Mouse (Mus musculus): Measurements from ENCODE around the gene Eogt. TPM values are rescaled to one million over a fixed set of nuclear protein-coding genes. Genes with fewer than 3 reads are reported as not detected.

The Eogt gene
- polyA plus RNA-seq, 1 experiment: not detected

DNA sequence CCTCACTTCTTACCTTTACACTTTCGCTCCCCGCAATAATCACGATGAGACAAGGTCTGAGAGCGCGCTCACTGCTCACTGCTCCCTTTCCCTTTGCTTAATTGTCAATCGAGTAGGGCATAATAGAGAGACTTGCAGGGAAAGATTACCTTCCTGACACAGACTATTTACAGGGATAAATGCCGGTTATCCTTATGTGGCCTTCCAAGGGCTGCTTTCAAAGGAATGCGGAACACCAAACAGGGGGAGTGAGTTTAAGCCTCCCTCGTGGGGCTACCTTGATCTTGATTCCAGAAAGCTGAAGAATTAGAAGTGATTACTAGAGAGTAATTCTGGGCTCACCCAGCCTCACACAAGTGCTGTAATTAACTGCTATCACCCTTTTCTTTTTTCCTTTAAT lies 69.0 kb downstream of the Eogt start:
- no peak overlapping the region for H3K4me3 ChIP-seq (replicated peaks)
- peaks cover 3% of the 10 kb centered on the region; the same call in 1 of the 2 replicates for H3K9me3 ChIP-seq (ENCODE audit: control insufficient read depth, low read length)
- no peaks in the 10 kb centered on the region for H3K4me1 ChIP-seq (ENCODE audit: control insufficient read depth)
- no peaks in the 10 kb centered on the region; the same call in 1 of the 2 replicates for H3K27me3 ChIP-seq (ENCODE audit: control insufficient read depth)
- H3K36me3 ChIP-seq (ENCODE audit: control insufficient read depth): no peaks in the 10 kb centered on the region
- TF ChIP-seq GATA1 (IDR thresholded peaks at IDR 0.05; ENCODE audit: low read length) (no peak), TAL1 (IDR thresholded peaks at IDR 0.05; ENCODE audit: low read length) (no peak)

DNA sequence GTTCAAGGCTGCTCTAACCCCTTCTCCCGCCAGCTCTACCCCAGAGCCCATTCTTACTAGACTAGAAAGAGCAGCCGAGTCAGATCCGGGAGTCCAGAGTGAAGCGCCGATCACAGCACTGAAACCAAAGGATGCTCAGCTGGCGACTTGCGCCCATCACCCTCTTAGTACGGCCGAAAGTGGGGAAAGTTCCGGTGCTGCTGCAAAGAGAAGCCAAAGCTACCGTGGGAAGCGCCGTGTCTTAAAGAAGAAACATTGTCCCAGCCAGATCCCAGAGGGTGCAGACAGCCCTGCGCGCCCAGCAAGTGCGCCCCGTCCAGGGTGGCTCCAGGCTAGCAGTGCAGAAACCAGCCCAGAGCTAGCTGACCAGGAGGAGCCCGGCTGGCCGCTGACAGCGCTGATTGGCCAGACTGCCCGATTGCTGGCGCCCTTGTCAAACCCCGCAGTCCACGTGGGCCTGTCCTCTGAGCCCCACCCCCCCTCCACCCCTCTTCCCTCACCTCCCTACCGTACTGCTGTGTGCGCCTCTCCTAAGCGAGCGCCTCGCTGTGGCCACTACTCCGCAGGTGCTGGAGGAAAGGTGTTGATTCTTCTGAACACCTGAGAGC lies 88.8 kb downstream of the Eogt start, which contains the start of gene Fam19a4:
Gene Fam19a4 (minus strand): TSS at position 340 of the 608 bp plus-strand sequence.
- no peaks in the 10 kb centered on the region for H3K4me1 ChIP-seq (ENCODE audit: control insufficient read depth)
- H3K27me3 ChIP-seq (ENCODE audit: control insufficient read depth): peaks cover 26% of the 10 kb centered on the region
- TF ChIP-seq GATA1 (IDR thresholded peaks at IDR 0.05; ENCODE audit: low read length): no peak
- no peak for TF ChIP-seq TAL1 (IDR thresholded peaks at IDR 0.05; ENCODE audit: low read length)
- no peak within 1 kb of the TSS for H3K4me3 ChIP-seq (replicated peaks)
- no peaks in the 10 kb centered on the region for H3K36me3 ChIP-seq (ENCODE audit: control insufficient read depth)
- H3K9me3 ChIP-seq (ENCODE audit: control insufficient read depth, low read length): no peaks in the 10 kb centered on the region

Other genes with a start within 250 kb of the Eogt start
- not detected in 2 replicates for gene Fam19a4, start 88.8 kb downstream of the Eogt start, polyA plus RNA-seq (2012)
- 0.24 and 0.32 TPM in 2 replicates for gene Tmf1, start 29.9 kb upstream of the Eogt start, polyA plus RNA-seq (2012)
- 0.89 and 1.0 TPM in 2 replicates for gene Uba3, start 56.5 kb upstream of the Eogt start, polyA plus RNA-seq (2012)
- gene Arl6ip5, start 61.5 kb upstream of the Eogt start, polyA plus RNA-seq (2012): 1.9 TPM in 2 replicates
- gene Lmod3, start 103.6 kb upstream of the Eogt start, polyA plus RNA-seq (2012): not detected in 2 replicates